Comparison of ENCODE assay signal across 11 mouse cellular contexts in the genomic region with DNA sequence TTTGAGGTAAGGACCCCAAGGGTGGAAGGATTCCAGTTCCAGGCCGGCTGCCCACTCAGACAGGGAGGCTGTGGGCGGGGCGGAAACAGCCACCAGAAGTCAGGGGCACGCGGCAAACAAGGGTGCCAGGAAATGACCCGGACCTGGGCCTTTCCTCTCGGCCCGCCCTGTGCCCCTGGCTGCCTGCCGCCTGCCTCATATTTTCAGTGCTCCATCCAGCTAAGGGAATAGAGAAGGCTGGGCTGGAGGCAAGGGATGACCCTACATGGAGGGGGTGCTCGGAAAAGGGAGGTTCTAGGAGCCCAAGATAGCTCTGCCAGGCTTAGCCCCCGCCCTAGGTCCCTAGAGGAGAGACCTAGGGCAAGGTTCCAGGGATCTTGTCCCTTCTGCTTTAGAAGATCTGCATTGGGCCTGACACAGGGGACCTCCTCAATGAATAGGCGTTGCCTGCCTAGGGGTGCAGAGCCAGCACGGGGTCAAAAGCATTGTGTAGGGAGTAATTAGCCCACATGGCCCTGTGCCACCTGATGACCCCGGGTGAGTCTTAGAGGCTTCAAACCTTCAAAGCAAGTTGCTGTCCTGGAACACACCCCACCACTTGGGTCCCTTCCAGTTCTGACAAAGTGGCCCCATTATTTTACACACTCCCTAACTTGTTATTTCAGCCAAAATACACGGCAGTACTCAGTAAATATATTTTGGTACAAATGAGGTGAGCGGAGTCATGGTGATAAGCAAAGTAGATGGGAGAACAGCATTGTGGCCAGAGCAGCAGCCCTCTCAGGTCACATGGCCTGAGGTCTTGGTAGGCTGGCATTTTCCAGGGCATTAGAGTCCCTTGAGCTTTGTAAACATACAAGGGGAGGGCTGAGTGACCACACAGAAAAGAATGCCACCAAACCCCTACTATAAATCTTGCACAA. TPM values are rescaled to one million over a fixed set of nuclear protein-coding genes. Genes with fewer than 3 reads are reported as not detected.
A peak's percentile ranks its signal among the peaks of the same experiment; 100 is the strongest.
DNase-seq lines count a peak whose midpoint lies in the region; ATAC-seq and TF ChIP-seq lines count a peak whose summit lies in the region.
"Had no signal": no experiment of that assay in that cellular context is flagged by ENCODE, and none has a peak within 500 bp of the region (broad histone marks: within the 10 kb centered on the region; RNA-seq: fewer than 3 reads in every experiment).

No protein-coding gene starts in this region.

- TF ChIP-seq CTCF in lung, adult 2 months (IDR thresholded peaks at IDR 0.05; ENCODE audit: insufficient read depth, low read length), result no peak

- H3K27ac ChIP-seq in stomach, embryonic 14.5 days (ENCODE audit: low read length), result peak overlapping the region; percentile 69; the same call in 1 of the 2 replicates
- H3K27ac ChIP-seq in hindbrain, embryonic 11.5 days (ENCODE audit: low read depth, low read length), result no peak overlapping the region
- H3K27ac ChIP-seq: forebrain, embryonic 13.5 days had no signal

- H3K4me2 ChIP-seq in stomach, embryonic 14.5 days (replicated peaks; ENCODE audit: low read depth, low read length), result no peak overlapping the region
- no peak overlapping the region for H3K4me2 ChIP-seq in hindbrain, embryonic 11.5 days (replicated peaks; ENCODE audit: low read depth, low read length)
- H3K4me2 ChIP-seq: forebrain, embryonic 13.5 days had no signal

- no peak overlapping the region for H3K9ac ChIP-seq in stomach, embryonic 14.5 days (replicated peaks; ENCODE audit: low read depth, low read length)
- no peak overlapping the region for H3K9ac ChIP-seq in hindbrain, embryonic 11.5 days (ENCODE audit: low read depth, low read length)
- H3K9ac ChIP-seq: forebrain, embryonic 13.5 days had no signal

- H3K4me3 ChIP-seq in lung, adult 2 months (replicated peaks; ENCODE audit: extremely low read depth, low read depth, low read length), result no peak overlapping the region
- H3K4me3 ChIP-seq in stomach, embryonic 14.5 days (ENCODE audit: low read depth, low read length), result no peak overlapping the region
- H3K4me3 ChIP-seq in hindbrain, embryonic 11.5 days (ENCODE audit: low read depth, low read length), result no peak overlapping the region
- H3K4me3 ChIP-seq: forebrain, embryonic 13.5 days had no signal

- no peak; the same call in 1 of the 2 replicates for TF ChIP-seq POLR2A in lung, adult 2 months (IDR thresholded peaks at IDR 0.05; ENCODE audit: borderline replicate concordance, extremely low read depth, low read depth, low read length)

- H3K36me3 ChIP-seq in stomach, embryonic 14.5 days (ENCODE audit: control insufficient read depth, insufficient read depth, low read length), result no peaks in the 10 kb centered on the region
- H3K36me3 ChIP-seq in hindbrain, embryonic 11.5 days (ENCODE audit: control insufficient read depth, insufficient read depth, low read length), result no peaks in the 10 kb centered on the region

- DNase-seq in lung, adult 18-20 months, result peak; percentile 88 to 92
- DNase-seq in lung, adult 2 months, result no peak
- peak; percentile 71 to 87 for DNase-seq in heart, adult 18-20 months
- peak; percentile 81 for DNase-seq in kidney, adult 9 months
- no peak for DNase-seq in hindbrain, embryonic 11.5 days (ENCODE audit: low spot score)
- no peak for DNase-seq in left cerebral cortex, adult 11 months (ENCODE audit: low spot score)
- DNase-seq in left cerebral cortex, postnatal 14 days (ENCODE audit: low spot score in 2 of 2), result no peak

- H3K9me3 ChIP-seq in stomach, embryonic 14.5 days (ENCODE audit: control insufficient read depth, low read depth, low read length), result no peaks in the 10 kb centered on the region
- H3K9me3 ChIP-seq in hindbrain, embryonic 11.5 days (ENCODE audit: control insufficient read depth, low read length), result no peaks in the 10 kb centered on the region
- H3K9me3 ChIP-seq: forebrain, embryonic 13.5 days had no signal

- no peaks in the 10 kb centered on the region for H3K27me3 ChIP-seq in stomach, embryonic 14.5 days (ENCODE audit: control insufficient read depth, insufficient read depth, low read length)
- no peaks in the 10 kb centered on the region for H3K27me3 ChIP-seq in hindbrain, embryonic 11.5 days (ENCODE audit: control insufficient read depth, insufficient read depth, low read length)
- H3K27me3 ChIP-seq: forebrain, embryonic 13.5 days had no signal

- intact Hi-C loops in left cerebral cortex, postnatal 14 days (cut with DNase I), result no loop called here

- 30% methylated on average over 16 of the region's 16 CpGs for WGBS in lung, adult 2 months
- 68% methylated on average over 16 of the region's 16 CpGs for WGBS in stomach, embryonic 14.5 days
- WGBS in hindbrain, embryonic 11.5 days, result 78% methylated on average over 16 of the region's 16 CpGs

- ATAC-seq in stomach, embryonic 14.5 days (ENCODE audit: insufficient number of reproducible peaks, insufficient read depth, low FRiP score, low read depth), result no peak
- ATAC-seq in hindbrain, embryonic 11.5 days (ENCODE audit: low FRiP score), result no peak
- ATAC-seq: forebrain, embryonic 13.5 days; midbrain, embryonic 16.5 days had no signal

- H3K4me1 ChIP-seq in lung, adult 2 months (ENCODE audit: control insufficient read depth, insufficient read depth, low read length), result peaks cover 37% of the 10 kb centered on the region
- peaks cover 21% of the 10 kb centered on the region for H3K4me1 ChIP-seq in stomach, embryonic 14.5 days (ENCODE audit: control insufficient read depth, insufficient read depth, low read length)
- no peaks in the 10 kb centered on the region for H3K4me1 ChIP-seq in hindbrain, embryonic 11.5 days (replicated peaks; ENCODE audit: control insufficient read depth, insufficient read depth, low read length)
- H3K4me1 ChIP-seq: forebrain, embryonic 13.5 days had no signal

RNA-seq across cellular contexts. Expression of a gene that starts 12.5 kb away (rescaled TPM):
- 181 and 187 TPM in 2 replicates for polyA plus RNA-seq in lung, adult 2 months (2012; rRNA removed)
- total RNA-seq in heart, adult 18-20 months (2021), result 10 to 100 TPM in 1 of 2 experiments, 1 to 10 TPM in 1; 8.6 to 10.1 TPM
- 21.5 and 23.3 TPM in 2 replicates for polyA plus RNA-seq in stomach, embryonic 14.5 days (2014; fragmentation: Nextera tagmentation; extraction: Ambion mirVana)
- 4.2 and 4.4 TPM in 2 replicates for polyA plus RNA-seq in hindbrain, embryonic 11.5 days (2014; fragmentation: Nextera tagmentation; extraction: Ambion mirVana)
- 10 to 100 TPM; 12.2 to 15.5 TPM for total RNA-seq in left cerebral cortex, postnatal 14 days (2021)

RNA-seq across cellular contexts. Expression of a gene that starts 30.8 kb away (rescaled TPM):
- 0.05 and 2.0 TPM in 2 replicates for polyA plus RNA-seq in lung, adult 2 months (2012; rRNA removed)
- not detected for total RNA-seq in heart, adult 18-20 months (2021)
- polyA plus RNA-seq in stomach, embryonic 14.5 days (2014; fragmentation: Nextera tagmentation; extraction: Ambion mirVana), result 3.1 and 4.5 TPM in 2 replicates
- polyA plus RNA-seq in hindbrain, embryonic 11.5 days (2014; fragmentation: Nextera tagmentation; extraction: Ambion mirVana), result 1.7 TPM in 2 replicates
- not detected for total RNA-seq in left cerebral cortex, postnatal 14 days (2021)
- total RNA-seq: left cerebral cortex, postnatal 10 days had no signal
- polyA plus RNA-seq: forebrain, embryonic 13.5 days had no signal

RNA-seq across cellular contexts. Expression of a gene that starts 48.0 kb away (rescaled TPM):
- 53.0 and 67.3 TPM in 2 replicates for polyA plus RNA-seq in lung, adult 2 months (2012; rRNA removed)
- 100 to 1,000 TPM; 421 to 452 TPM for total RNA-seq in heart, adult 18-20 months (2021)
- 34.1 and 35.8 TPM in 2 replicates for polyA plus RNA-seq in stomach, embryonic 14.5 days (2014; fragmentation: Nextera tagmentation; extraction: Ambion mirVana)
- 12.5 and 13.0 TPM in 2 replicates for polyA plus RNA-seq in hindbrain, embryonic 11.5 days (2014; fragmentation: Nextera tagmentation; extraction: Ambion mirVana)
- 10 to 100 TPM; 69.2 to 75.4 TPM for total RNA-seq in left cerebral cortex, postnatal 14 days (2021)

RNA-seq across cellular contexts. Expression of a gene that starts 56.9 kb away (rescaled TPM):
- 0.20 and 0.50 TPM in 2 replicates for polyA plus RNA-seq in lung, adult 2 months (2012; rRNA removed)
- total RNA-seq in heart, adult 18-20 months (2021), result under 1 TPM in 1 of 2 experiments, not detected in 1; 0.18 TPM
- 0.46 and 0.52 TPM in 2 replicates for polyA plus RNA-seq in stomach, embryonic 14.5 days (2014; fragmentation: Nextera tagmentation; extraction: Ambion mirVana)
- 0.13 TPM in 1 of 2 replicates, not detected in the other for polyA plus RNA-seq in hindbrain, embryonic 11.5 days (2014; fragmentation: Nextera tagmentation; extraction: Ambion mirVana)
- not detected for total RNA-seq in left cerebral cortex, postnatal 14 days (2021)
- total RNA-seq: left cerebral cortex, postnatal 10 days had no signal
- polyA plus RNA-seq: forebrain, embryonic 13.5 days had no signal

Comparison
In these comparisons a context has a peak if more than half of its experiments do, and no peak if none do; other contexts are left out.
1. DNase-seq: peak in lung, adult 18-20 months (2 of 2), heart, adult 18-20 months (2 of 2) and kidney, adult 9 months (single experiment); none in lung, adult 2 months (single experiment), hindbrain, embryonic 11.5 days (single experiment), left cerebral cortex, adult 11 months (single experiment) and left cerebral cortex, postnatal 14 days (0 of 2).